23 mouse cellular contexts compared by ENCODE assay signal in genomic region chr8:49395029-49395428, GRCm38 (mm10).
DNase-seq lines count a peak whose midpoint lies in the region; ATAC-seq and TF ChIP-seq lines count a peak whose summit lies in the region.
"Had no signal": no experiment of that assay in that cellular context is flagged by ENCODE, and none has a peak within 500 bp of the region (broad histone marks: within the 10 kb centered on the region; RNA-seq: fewer than 3 reads in every experiment).

No protein-coding gene starts in this region.

- ATAC-seq in forebrain, postnatal 0 days, result peak; percentile 34; the same call in 1 of the 2 replicates
- ATAC-seq in forebrain, embryonic 11.5 days (replicated peaks; ENCODE audit: low FRiP score), result no peak
- ATAC-seq in kidney, postnatal 0 days (replicated peaks; ENCODE audit: low FRiP score, low read depth), result no peak
- ATAC-seq in midbrain, postnatal 0 days (ENCODE audit: low FRiP score), result no peak
- ATAC-seq in midbrain, embryonic 15.5 days (replicated peaks), result no peak
- no peak for ATAC-seq in stomach, postnatal 0 days (ENCODE audit: low FRiP score, low TSS enrichment)
- ATAC-seq: activated CD4-positive, CD25-positive, alpha-beta regulatory T cell, adult 4 months; intestine, embryonic 15.5 days; midbrain, embryonic 16.5 days had no signal

- DNase-seq in forebrain, postnatal 0 days, result peak; percentile 18
- no peak for DNase-seq in forebrain, embryonic 11.5 days (ENCODE audit: low spot score)
- DNase-seq in kidney, postnatal 0 days (ENCODE audit: low spot score), result peak; percentile 41
- no peak for DNase-seq in kidney, adult 8-10 months
- DNase-seq in midbrain, postnatal 0 days (ENCODE audit: low spot score), result peak; percentile 22
- DNase-seq in stomach, postnatal 0 days (ENCODE audit: low spot score), result no peak
- DNase-seq in urinary bladder, postnatal 14 days (ENCODE audit: low spot score), result no peak
- DNase-seq: adrenal gland, postnatal 10 days; cerebellum, adult 2 months; cerebellum, postnatal 25 days; heart, postnatal 14 days; kidney, postnatal 4 days; left cerebral cortex, postnatal 4 days; liver; lung, postnatal 14 days had no signal

- H3K27ac ChIP-seq in forebrain, postnatal 0 days (ENCODE audit: low read depth, low read length), result no peak overlapping the region
- no peak overlapping the region for H3K27ac ChIP-seq in forebrain, embryonic 11.5 days (ENCODE audit: low read depth, low read length)
- no peak overlapping the region for H3K27ac ChIP-seq in kidney, postnatal 0 days
- no peak overlapping the region for H3K27ac ChIP-seq in midbrain, postnatal 0 days (ENCODE audit: low read depth, low read length)
- no peak overlapping the region for H3K27ac ChIP-seq in midbrain, embryonic 15.5 days
- no peak overlapping the region for H3K27ac ChIP-seq in stomach, postnatal 0 days (replicated peaks)
- H3K27ac ChIP-seq: hindbrain, embryonic 15.5 days; intestine, embryonic 15.5 days; kidney, embryonic 15.5 days had no signal

- H3K27me3 ChIP-seq in forebrain, postnatal 0 days (ENCODE audit: insufficient read depth, low read length), result no peaks in the 10 kb centered on the region
- H3K27me3 ChIP-seq in forebrain, embryonic 11.5 days (ENCODE audit: control insufficient read depth, insufficient read depth, low read length), result no peaks in the 10 kb centered on the region
- H3K27me3 ChIP-seq in kidney, postnatal 0 days (ENCODE audit: insufficient read depth, low read length), result no peaks in the 10 kb centered on the region
- no peaks in the 10 kb centered on the region for H3K27me3 ChIP-seq in midbrain, postnatal 0 days (ENCODE audit: insufficient read depth, low read length)
- no peaks in the 10 kb centered on the region for H3K27me3 ChIP-seq in midbrain, embryonic 15.5 days (replicated peaks)
- no peaks in the 10 kb centered on the region for H3K27me3 ChIP-seq in stomach, postnatal 0 days (ENCODE audit: control insufficient read depth, insufficient read depth, low read length)
- H3K27me3 ChIP-seq: heart, embryonic 12.5 days; hindbrain, embryonic 15.5 days; intestine, embryonic 15.5 days; kidney, embryonic 15.5 days; megakaryocyte, embryonic 14.5 days had no signal

- TF ChIP-seq EP300 in stomach, postnatal 0 days (optimal IDR thresholded peaks at IDR 0.05), result no peak

- H3K9me3 ChIP-seq in forebrain, postnatal 0 days (ENCODE audit: low read length), result no peaks in the 10 kb centered on the region
- no peaks in the 10 kb centered on the region for H3K9me3 ChIP-seq in forebrain, embryonic 11.5 days (ENCODE audit: control insufficient read depth, low read length)
- H3K9me3 ChIP-seq in kidney, postnatal 0 days (replicated peaks; ENCODE audit: low read length), result no peaks in the 10 kb centered on the region
- no peaks in the 10 kb centered on the region for H3K9me3 ChIP-seq in midbrain, postnatal 0 days (ENCODE audit: low read length)
- no peaks in the 10 kb centered on the region for H3K9me3 ChIP-seq in midbrain, embryonic 15.5 days
- no peaks in the 10 kb centered on the region for H3K9me3 ChIP-seq in stomach, postnatal 0 days (ENCODE audit: control insufficient read depth, low read length)
- H3K9me3 ChIP-seq: heart, embryonic 12.5 days; hindbrain, embryonic 15.5 days; intestine, embryonic 15.5 days; kidney, embryonic 15.5 days; megakaryocyte, embryonic 14.5 days had no signal

- H3K4me2 ChIP-seq in forebrain, postnatal 0 days (ENCODE audit: low read depth), result no peak overlapping the region
- no peak overlapping the region for H3K4me2 ChIP-seq in forebrain, embryonic 11.5 days (ENCODE audit: low read depth, low read length, severe bottlenecking)
- no peak overlapping the region for H3K4me2 ChIP-seq in kidney, postnatal 0 days (ENCODE audit: low read length)
- no peak overlapping the region for H3K4me2 ChIP-seq in midbrain, postnatal 0 days (ENCODE audit: low read depth, low read length, poor library complexity, severe bottlenecking)
- H3K4me2 ChIP-seq in midbrain, embryonic 15.5 days, result no peak overlapping the region
- no peak overlapping the region for H3K4me2 ChIP-seq in stomach, postnatal 0 days (replicated peaks; ENCODE audit: low read depth)
- H3K4me2 ChIP-seq: heart, embryonic 12.5 days; hindbrain, embryonic 15.5 days; intestine, embryonic 15.5 days; kidney, embryonic 15.5 days had no signal

- peak; percentile 53 for TF ChIP-seq CTCF in forebrain, postnatal 0 days (IDR thresholded peaks at IDR 0.05; ENCODE audit: low read depth)
- peak; percentile 54 for TF ChIP-seq CTCF in kidney, postnatal 0 days (IDR thresholded peaks at IDR 0.05; ENCODE audit: low read depth)
- TF ChIP-seq CTCF in midbrain, postnatal 0 days (IDR thresholded peaks at IDR 0.05), result peak; percentile 72
- TF ChIP-seq CTCF in stomach, postnatal 0 days (IDR thresholded peaks at IDR 0.05; ENCODE audit: low read depth), result peak; percentile 43

- H3K4me3 ChIP-seq in forebrain, postnatal 0 days (ENCODE audit: low read depth, low read length), result no peak overlapping the region
- H3K4me3 ChIP-seq in forebrain, embryonic 11.5 days (ENCODE audit: low read depth, low read length), result no peak overlapping the region
- H3K4me3 ChIP-seq in kidney, postnatal 0 days (replicated peaks; ENCODE audit: low read depth, low read length), result no peak overlapping the region
- no peak overlapping the region for H3K4me3 ChIP-seq in midbrain, postnatal 0 days (ENCODE audit: low read depth, low read length)
- no peak overlapping the region for H3K4me3 ChIP-seq in midbrain, embryonic 15.5 days
- no peak overlapping the region for H3K4me3 ChIP-seq in stomach, postnatal 0 days (ENCODE audit: low read depth, low read length)
- H3K4me3 ChIP-seq: heart, embryonic 12.5 days; hindbrain, embryonic 15.5 days; intestine, embryonic 15.5 days; kidney, embryonic 15.5 days; megakaryocyte, embryonic 14.5 days had no signal

- no peak overlapping the region for H3K9ac ChIP-seq in forebrain, postnatal 0 days
- no peak overlapping the region for H3K9ac ChIP-seq in forebrain, embryonic 11.5 days (ENCODE audit: low read length)
- no peak overlapping the region for H3K9ac ChIP-seq in kidney, postnatal 0 days (ENCODE audit: low read depth, low read length)
- no peak overlapping the region for H3K9ac ChIP-seq in midbrain, postnatal 0 days (replicated peaks; ENCODE audit: low read length, poor library complexity, severe bottlenecking)
- no peak overlapping the region for H3K9ac ChIP-seq in midbrain, embryonic 15.5 days
- no peak overlapping the region for H3K9ac ChIP-seq in stomach, postnatal 0 days (ENCODE audit: low read length)
- H3K9ac ChIP-seq: heart, embryonic 12.5 days; hindbrain, embryonic 15.5 days; intestine, embryonic 15.5 days; kidney, embryonic 15.5 days had no signal

- 30% methylated on average over 1 of the region's 1 CpGs for WGBS in forebrain, postnatal 0 days
- WGBS in forebrain, embryonic 11.5 days, result 57% methylated on average over 1 of the region's 1 CpGs
- WGBS in kidney, postnatal 0 days, result 45% methylated on average over 1 of the region's 1 CpGs
- WGBS in midbrain, postnatal 0 days, result 26% methylated on average over 1 of the region's 1 CpGs
- 32% methylated on average over 1 of the region's 1 CpGs for WGBS in midbrain, embryonic 15.5 days
- 29% methylated on average over 1 of the region's 1 CpGs for WGBS in stomach, postnatal 0 days

- H3K36me3 ChIP-seq in forebrain, postnatal 0 days (ENCODE audit: insufficient read depth), result no peaks in the 10 kb centered on the region
- H3K36me3 ChIP-seq in forebrain, embryonic 11.5 days (ENCODE audit: control insufficient read depth, insufficient read depth, low read length), result no peaks in the 10 kb centered on the region
- H3K36me3 ChIP-seq in kidney, postnatal 0 days (ENCODE audit: insufficient read depth, low read length), result no peaks in the 10 kb centered on the region
- no peaks in the 10 kb centered on the region for H3K36me3 ChIP-seq in midbrain, postnatal 0 days (ENCODE audit: insufficient read depth, low read length)
- no peaks in the 10 kb centered on the region for H3K36me3 ChIP-seq in midbrain, embryonic 15.5 days (replicated peaks)
- H3K36me3 ChIP-seq in stomach, postnatal 0 days (ENCODE audit: control insufficient read depth, insufficient read depth, low read length), result no peaks in the 10 kb centered on the region
- H3K36me3 ChIP-seq: heart, embryonic 12.5 days; hindbrain, embryonic 15.5 days; intestine, embryonic 15.5 days; kidney, embryonic 15.5 days had no signal

- H3K4me1 ChIP-seq in forebrain, postnatal 0 days (ENCODE audit: insufficient read depth), result no peaks in the 10 kb centered on the region
- H3K4me1 ChIP-seq in forebrain, embryonic 11.5 days (replicated peaks; ENCODE audit: control insufficient read depth, insufficient read depth, low read length), result no peaks in the 10 kb centered on the region
- no peaks in the 10 kb centered on the region for H3K4me1 ChIP-seq in kidney, postnatal 0 days (replicated peaks; ENCODE audit: insufficient read depth, low read length)
- H3K4me1 ChIP-seq in midbrain, postnatal 0 days (ENCODE audit: insufficient read depth, low read length), result no peaks in the 10 kb centered on the region
- H3K4me1 ChIP-seq in midbrain, embryonic 15.5 days, result no peaks in the 10 kb centered on the region
- H3K4me1 ChIP-seq in stomach, postnatal 0 days (replicated peaks; ENCODE audit: control insufficient read depth, insufficient read depth), result no peaks in the 10 kb centered on the region
- H3K4me1 ChIP-seq: heart, embryonic 12.5 days; hindbrain, embryonic 15.5 days; intestine, embryonic 15.5 days; kidney, embryonic 15.5 days; megakaryocyte, embryonic 14.5 days had no signal

Comparison
In these comparisons a context has a peak if more than half of its experiments do, and no peak if none do; other contexts are left out.
1. DNase-seq: peak in forebrain, postnatal 0 days (single experiment), kidney, postnatal 0 days (single experiment) and midbrain, postnatal 0 days (single experiment); none in forebrain, embryonic 11.5 days (single experiment), kidney, adult 8-10 months (0 of 2), stomach, postnatal 0 days (single experiment) and urinary bladder, postnatal 14 days (single experiment).
2. Peak in every context shown above with its lines, with median percentiles within 50 percentile points of each other: CTCF ChIP-seq.